In genomic region chr4:69095748-69096408, GRCm38 (mm10) we compare ENCODE assay signal across 27 mouse cellular contexts.
A peak's percentile ranks its signal among the peaks of the same experiment; 100 is the strongest.
DNase-seq lines count a peak whose midpoint lies in the region; ATAC-seq lines count a peak whose summit lies in the region.
"Had no signal": no experiment of that assay in that cellular context is flagged by ENCODE, and none has a peak within 500 bp of the region (broad histone marks: within the 10 kb centered on the region; RNA-seq: fewer than 3 reads in every experiment).

No protein-coding gene starts in this region.

- H3K4me3 ChIP-seq in limb, embryonic 10.5 days: no peak overlapping the region
- H3K4me3 ChIP-seq: embryonic facial prominence, embryonic 12.5 days; erythroblast, embryonic 14.5 days; heart, adult 2 months; heart, embryonic 15.5 days; kidney, embryonic 15.5 days; liver, embryonic 12.5 days; neural tube, embryonic 15.5 days had no signal

- no peaks in the 10 kb centered on the region for H3K27me3 ChIP-seq in limb, embryonic 10.5 days (ENCODE audit: low read depth, poor library complexity, severe bottlenecking)
- H3K27me3 ChIP-seq: embryonic facial prominence, embryonic 12.5 days; heart, embryonic 15.5 days; kidney, embryonic 15.5 days; liver, embryonic 12.5 days; neural tube, embryonic 15.5 days had no signal

- no peaks in the 10 kb centered on the region for H3K36me3 ChIP-seq in limb, embryonic 10.5 days
- H3K36me3 ChIP-seq: embryonic facial prominence, embryonic 12.5 days; heart, embryonic 15.5 days; kidney, embryonic 15.5 days; liver, embryonic 12.5 days; neural tube, embryonic 15.5 days had no signal

- 89% methylated on average over 6 of the region's 6 CpGs for WGBS in limb, embryonic 10.5 days

- H3K27ac ChIP-seq in limb, embryonic 10.5 days: no peak overlapping the region
- H3K27ac ChIP-seq: embryonic facial prominence, embryonic 12.5 days; heart, adult 2 months; heart, embryonic 15.5 days; kidney, embryonic 15.5 days; liver, embryonic 12.5 days; neural tube, embryonic 15.5 days had no signal

- no peaks in the 10 kb centered on the region for H3K9me3 ChIP-seq in limb, embryonic 10.5 days (replicated peaks)
- H3K9me3 ChIP-seq: embryonic facial prominence, embryonic 12.5 days; heart, embryonic 15.5 days; kidney, embryonic 15.5 days; liver, embryonic 12.5 days; neural tube, embryonic 15.5 days had no signal

- no peak for ATAC-seq in inflammation-experienced regulatory T-cells, adult 6 months
- ATAC-seq: forebrain, embryonic 14.5 days; hindbrain, embryonic 16.5 days; intestine, postnatal 0 days; liver, embryonic 12.5 days; midbrain, embryonic 16.5 days had no signal

- H3K4me1 ChIP-seq in limb, embryonic 10.5 days: no peaks in the 10 kb centered on the region
- H3K4me1 ChIP-seq: embryonic facial prominence, embryonic 12.5 days; heart, embryonic 15.5 days; kidney, embryonic 15.5 days; liver, embryonic 12.5 days; neural tube, embryonic 15.5 days had no signal

- peak; percentile 10 to 13 for DNase-seq in layer of hippocampus, postnatal 14 days (ENCODE audit: low spot score in 2 of 2)
- no peak for DNase-seq in layer of hippocampus, postnatal 25 days (ENCODE audit: extremely low spot score in 1 of 2, low spot score in 1 of 2)
- DNase-seq in frontal cortex, adult 2 months (ENCODE audit: extremely low spot score in 1 of 2, low spot score in 1 of 2): peak; percentile 48 to 69
- peak; percentile 8 to 51 for DNase-seq in left cerebral cortex, adult 8-10 months (ENCODE audit: low spot score in 2 of 2)
- DNase-seq in right cerebral cortex, postnatal 14 days: peak; percentile 9
- no peak for DNase-seq in gastrocnemius, postnatal 4 days (ENCODE audit: low spot score in 2 of 2)
- no peak for DNase-seq in limb, embryonic 10.5 days (ENCODE audit: low spot score)
- DNase-seq: adrenal gland, postnatal 10 days; cerebellum, adult 11 months; gastrocnemius, postnatal 14 days; heart, adult 2 months; heart, postnatal 4 days; kidney, postnatal 4 days; lung, embryonic 14.5 days; lung, postnatal 36 days; thymus, postnatal 25 days had no signal

Comparison
In these comparisons a context has a peak if more than half of its experiments do, and no peak if none do; other contexts are left out.
1. DNase-seq: peak in layer of hippocampus, postnatal 14 days (2 of 2), frontal cortex, adult 2 months (2 of 2), left cerebral cortex, adult 8-10 months (2 of 2) and right cerebral cortex, postnatal 14 days (single experiment); none in layer of hippocampus, postnatal 25 days (0 of 2), gastrocnemius, postnatal 4 days (0 of 2) and limb, embryonic 10.5 days (single experiment).